Mouse (Mus musculus) neutrophil, adult 59 days (primary cell): ENCODE results near the gene Mmp28. TPM values are rescaled to one million over a fixed set of nuclear protein-coding genes. Genes with fewer than 3 reads are reported as not detected.

Source experiments
- total RNA-seq, 2 experiments: library from RNA; stranded (reverse); gene quantifications; 1 replicate in 1 of 2; 2 replicates in 1 of 2; pipeline ENCODE4 v1.2.4; 2023

Mmp28 gene
- total RNA-seq, result 1 to 10 TPM; 1.4 to 2.2 TPM

DNA sequence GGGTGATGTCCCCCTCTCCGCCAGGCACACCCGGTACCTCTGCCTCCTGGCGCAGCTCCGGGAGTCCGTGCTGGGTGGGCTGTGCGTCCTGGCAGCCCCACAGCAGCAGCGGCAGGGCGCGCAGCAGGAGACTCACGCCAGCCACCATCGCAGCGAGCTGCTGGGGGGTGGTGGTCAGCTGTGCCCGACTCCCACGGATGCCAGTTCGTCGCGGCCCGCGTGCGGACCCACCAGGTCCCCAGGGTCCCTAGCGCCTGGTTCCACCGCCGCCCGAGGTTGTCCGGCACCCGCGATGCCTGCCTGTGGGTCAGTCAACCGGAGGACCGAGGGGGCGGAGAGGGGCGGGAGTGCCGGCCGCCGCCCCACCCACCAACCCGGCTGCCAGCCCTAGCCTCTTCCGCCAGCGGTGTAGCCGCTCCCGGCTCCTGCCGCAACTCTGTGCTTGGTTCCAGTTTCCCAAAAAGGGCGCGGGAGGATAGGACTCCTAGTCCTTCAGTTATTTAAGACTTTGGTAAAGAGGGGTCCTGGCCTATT lies at the start of gene Mmp28:
Mmp28 (minus strand) TSS at position 361 of the 534 bp plus-strand sequence.

DNA sequence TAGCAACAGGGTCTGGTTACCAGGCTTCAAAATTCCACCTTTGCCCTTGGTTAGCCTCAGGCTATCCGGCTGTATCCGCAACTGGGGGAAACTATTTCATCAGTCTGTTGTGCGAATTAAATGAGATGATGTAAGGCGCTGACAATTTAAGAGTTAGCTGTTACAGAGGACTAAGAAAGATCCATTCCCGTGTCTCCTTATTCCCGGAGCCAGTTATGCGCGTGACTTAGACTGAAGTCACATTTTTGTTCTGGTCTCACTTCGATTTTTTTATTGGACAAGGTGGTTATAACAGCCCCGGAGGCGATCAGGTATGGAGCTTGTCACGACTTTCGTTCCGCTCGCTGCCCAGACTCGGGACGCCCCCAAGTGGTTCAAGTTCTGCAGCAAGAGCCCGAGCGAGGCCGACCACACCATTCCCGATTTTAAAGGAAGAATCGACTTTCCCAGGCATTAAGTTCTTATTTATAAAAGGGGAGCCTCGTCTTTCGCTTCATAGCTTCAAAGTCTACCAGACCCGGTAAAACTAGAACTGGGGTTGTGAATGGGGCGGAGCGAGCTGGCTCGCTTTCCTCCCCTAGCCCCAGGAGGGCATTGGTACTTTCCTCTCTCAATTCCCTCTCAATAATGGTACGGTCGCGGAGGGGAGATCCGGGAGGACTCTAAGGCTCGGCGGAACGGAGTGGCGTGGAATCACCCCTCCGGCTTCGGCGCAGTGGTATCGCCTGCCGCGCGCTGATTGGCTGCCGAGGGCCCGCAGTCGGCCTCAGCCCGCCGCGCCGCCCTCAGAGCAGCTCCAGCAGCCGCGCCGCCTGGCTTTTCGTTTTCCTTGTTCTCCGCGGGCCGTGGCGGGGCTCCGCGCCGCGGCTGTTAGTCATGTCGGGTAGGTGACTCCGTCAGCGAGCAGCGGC lies 9.7 kb upstream of the Mmp28 start, which contains the start of gene Taf15:
Taf15 (plus strand) TSS at position 763 of the 911 bp plus-strand sequence.

DNA sequence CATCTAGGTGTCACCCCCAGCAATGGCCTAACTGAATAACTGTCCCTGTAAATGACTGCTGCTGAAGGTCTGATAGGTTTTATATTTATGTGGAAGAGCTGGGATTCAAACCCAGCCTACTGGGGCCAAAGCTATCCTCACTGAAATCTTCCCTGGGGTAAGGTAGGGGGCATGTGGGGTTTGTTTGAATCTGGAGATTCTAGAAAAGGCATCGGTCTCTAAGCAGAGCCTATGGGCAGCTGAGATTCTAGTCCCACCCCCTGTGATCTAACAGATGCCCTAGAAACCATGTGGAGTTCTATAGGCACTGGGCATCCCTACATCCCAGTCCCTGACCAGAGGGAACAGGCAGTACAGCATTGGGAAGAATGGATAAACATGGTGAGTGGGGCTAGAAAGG lies 25.5 kb downstream of the Mmp28 start, which contains the start of gene 1700020L24Rik:
1700020L24Rik (plus strand) TSS at position 301 of the 400 bp plus-strand sequence.

DNA sequence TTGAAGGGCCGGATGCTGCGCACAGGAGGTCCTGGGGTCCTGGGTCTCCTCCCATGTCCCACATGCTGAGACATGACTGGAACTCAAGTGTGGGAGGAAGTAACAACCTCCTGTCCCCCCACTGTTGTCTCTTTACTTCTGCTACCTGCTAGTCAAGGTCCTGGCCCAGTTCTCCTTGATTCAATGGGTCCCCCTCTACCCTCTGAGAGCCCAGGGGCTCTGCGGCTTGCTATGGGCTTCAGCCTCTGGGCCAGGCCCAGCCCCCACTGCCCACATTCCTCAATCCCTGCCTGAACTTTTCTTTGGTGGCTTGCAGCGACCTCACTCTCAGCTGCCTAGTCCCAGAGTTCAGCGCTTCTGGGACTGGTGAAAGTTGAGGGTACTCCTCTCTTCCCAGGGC lies 33.5 kb downstream of the Mmp28 start, which contains the start of gene Gas2l2:
Gas2l2 (minus strand) TSS at position 101 of the 400 bp plus-strand sequence.

DNA sequence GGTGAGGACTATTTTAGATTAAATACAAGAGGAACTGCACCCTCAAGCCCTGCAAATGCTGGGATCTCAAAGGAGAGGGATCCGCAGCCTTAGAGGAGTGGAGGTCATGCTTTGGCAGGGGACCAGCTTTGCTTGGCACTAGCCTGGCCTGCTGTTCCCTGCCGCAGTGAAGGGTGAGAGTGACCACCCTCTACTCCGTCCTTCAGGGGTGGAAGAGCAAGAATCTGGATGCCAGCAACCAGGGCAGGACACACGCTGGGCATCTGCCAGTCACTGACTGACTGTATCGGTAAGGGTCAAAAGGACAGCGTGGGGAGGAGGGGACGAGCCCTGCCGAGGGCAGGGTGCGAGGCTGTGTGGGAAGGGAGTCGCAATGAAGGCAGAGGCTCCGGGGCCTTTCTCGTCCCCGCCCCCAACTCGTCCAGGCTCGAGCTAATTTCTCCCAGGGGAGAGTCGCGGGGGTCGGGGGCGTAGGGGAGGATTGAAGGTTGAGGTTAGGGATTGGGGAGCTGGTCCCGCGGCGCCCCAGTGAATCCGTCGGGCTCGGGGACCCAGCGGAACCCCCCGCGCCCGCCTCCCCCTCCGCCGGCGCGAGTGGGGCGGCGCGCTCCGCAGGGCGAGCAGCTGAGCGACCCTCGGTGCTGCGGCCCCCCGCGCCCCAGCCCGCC lies 53.6 kb downstream of the Mmp28 start, which contains the start of gene Rasl10b:
Rasl10b (plus strand) TSS at position 51 of the 668 bp plus-strand sequence.

Other genes starting within 250 kb of the Mmp28 start
- under 1 TPM; 0.49 to 0.51 TPM for gene Slfn14, start 176.3 kb downstream of the Mmp28 start, total RNA-seq
- gene Ap2b1, start 164.0 kb downstream of the Mmp28 start, total RNA-seq, result 10 to 100 TPM; 75.2 to 89.5 TPM
- 1 to 10 TPM; 5.9 to 7.1 TPM for gene Pex12, start 160.5 kb downstream of the Mmp28 start, total RNA-seq
- under 1 TPM in 1 of 2 experiments, not detected in 1; 0.49 TPM for gene Rasl10b, start 53.9 kb downstream of the Mmp28 start, total RNA-seq
- under 1 TPM in 1 of 2 experiments, not detected in 1; 0.13 TPM for gene Gas2l2, start 33.6 kb downstream of the Mmp28 start, total RNA-seq
- gene 1700020L24Rik, start 25.4 kb downstream of the Mmp28 start, total RNA-seq, result 10 to 100 TPM; 46.4 to 53.4 TPM
- 10 to 100 TPM; 73.5 to 74.1 TPM for gene Taf15, start 10.0 kb upstream of the Mmp28 start, total RNA-seq
- gene Heatr9, start 59.1 kb upstream of the Mmp28 start, total RNA-seq, result not detected
- gene Ccl5, start 67.4 kb upstream of the Mmp28 start, total RNA-seq, result 1 to 10 TPM in 1 of 2 experiments, under 1 TPM in 1; 0.82 to 1.2 TPM
- 100 to 1,000 TPM; 117 to 194 TPM for gene Ccl9, start 115.6 kb upstream of the Mmp28 start, total RNA-seq
- 100 to 1,000 TPM; 837 to 852 TPM for gene Ccl6, start 130.0 kb upstream of the Mmp28 start, total RNA-seq
- gene Rpl9-ps1, start 182.6 kb upstream of the Mmp28 start, total RNA-seq, result not detected
- gene Ccl3, start 186.3 kb upstream of the Mmp28 start, total RNA-seq, result 100 to 1,000 TPM in 1 of 2 experiments, 10 to 100 TPM in 1; 89.7 to 110 TPM
- 10 to 100 TPM; 18.2 to 21.4 TPM for gene Ccl4, start 199.5 kb upstream of the Mmp28 start, total RNA-seq
- 10 to 100 TPM; 19.8 to 35.5 TPM for gene Wfdc17, start 240.9 kb upstream of the Mmp28 start, total RNA-seq
- gene Wfdc18, start 245.9 kb upstream of the Mmp28 start, total RNA-seq, result not detected